In the genomic region with DNA sequence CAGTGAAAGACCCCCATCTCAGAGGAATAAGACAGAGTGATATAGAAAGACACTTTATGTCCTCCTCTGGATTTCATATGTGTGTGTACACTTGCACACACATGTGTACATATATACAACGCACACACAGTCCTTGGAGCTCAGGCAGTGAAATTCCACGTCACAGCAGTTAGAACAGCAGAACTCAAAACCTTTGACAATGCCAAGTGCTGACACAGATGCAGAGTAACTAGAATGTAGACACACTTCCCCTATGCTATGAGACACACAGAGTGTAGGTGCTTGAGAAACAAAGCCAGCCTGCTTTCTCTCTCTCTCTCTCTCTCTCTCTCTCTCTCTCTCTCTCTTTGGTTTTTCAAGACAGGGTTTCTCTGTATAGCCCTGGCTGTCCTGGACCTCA, we compare ENCODE assay signal across 20 mouse cellular contexts.
A peak's percentile ranks its signal among the peaks of the same experiment; 100 is the strongest.
DNase-seq lines count a peak whose midpoint lies in the region; ATAC-seq and TF ChIP-seq lines count a peak whose summit lies in the region.
"Had no signal": no experiment of that assay in that cellular context is flagged by ENCODE, and none has a peak within 500 bp of the region (broad histone marks: within the 10 kb centered on the region; RNA-seq: fewer than 3 reads in every experiment).

No protein-coding gene starts in this region.

- WGBS in forebrain, embryonic 10.5 days, result 89% methylated on average over 2 of the region's 2 CpGs
- 69% methylated on average over 2 of the region's 2 CpGs for WGBS in forebrain, postnatal 0 days
- WGBS in macrophage (ENCODE audit: missing documents), result 66% methylated on average over 2 of the region's 2 CpGs

- H3K27me3 ChIP-seq in forebrain, embryonic 10.5 days (ENCODE audit: poor library complexity, severe bottlenecking), result peaks cover 34% of the 10 kb centered on the region
- H3K27me3 ChIP-seq in forebrain, postnatal 0 days (ENCODE audit: insufficient read depth, low read length), result no peaks in the 10 kb centered on the region

- H3K9me3 ChIP-seq in forebrain, embryonic 10.5 days, result peaks cover 4% of the 10 kb centered on the region; the same call in 1 of the 2 replicates
- H3K9me3 ChIP-seq in forebrain, postnatal 0 days (ENCODE audit: low read length), result no peaks in the 10 kb centered on the region
- H3K9me3 ChIP-seq: embryonic facial prominence, embryonic 12.5 days; G1E; heart, embryonic 13.5 days; limb, embryonic 10.5 days had no signal

- ATAC-seq in forebrain, postnatal 0 days, result no peak
- ATAC-seq: CD4-positive, CD25-positive, alpha-beta regulatory T cell, adult 4 months had no signal

- H3K4me2 ChIP-seq in forebrain, postnatal 0 days (ENCODE audit: low read depth), result no peak overlapping the region
- H3K4me2 ChIP-seq: embryonic facial prominence, embryonic 12.5 days; heart, embryonic 13.5 days; liver, embryonic 11.5 days had no signal

- H3K9ac ChIP-seq in forebrain, postnatal 0 days, result no peak overlapping the region
- H3K9ac ChIP-seq: embryonic facial prominence, embryonic 12.5 days; heart, embryonic 13.5 days had no signal

- no peaks in the 10 kb centered on the region for H3K79me2 ChIP-seq in macrophage (ENCODE audit: inconsistent target)

- H3K27ac ChIP-seq in forebrain, embryonic 10.5 days, result peak overlapping the region; percentile 98
- no peak overlapping the region for H3K27ac ChIP-seq in forebrain, postnatal 0 days (ENCODE audit: low read depth, low read length)
- H3K27ac ChIP-seq in layer of hippocampus, adult 2 months, result peak overlapping the region; percentile 92
- H3K27ac ChIP-seq in macrophage, result peak overlapping the region; percentile 46
- H3K27ac ChIP-seq: heart, embryonic 13.5 days; kidney, postnatal 0 days; stomach, postnatal 0 days had no signal

- no peak for TF ChIP-seq POLR2A in brain, embryonic 14.5 days (IDR thresholded peaks at IDR 0.05; ENCODE audit: borderline replicate concordance, extremely low read depth, insufficient read depth, insufficient read length, poor library complexity, severe bottlenecking)

- TF ChIP-seq CTCF in forebrain, postnatal 0 days (IDR thresholded peaks at IDR 0.05; ENCODE audit: low read depth), result no peak
- no peak for TF ChIP-seq CTCF in layer of hippocampus, adult 2 months (conservative IDR thresholded peaks at IDR 0.05)
- TF ChIP-seq CTCF in brain, embryonic 14.5 days (IDR thresholded peaks at IDR 0.05; ENCODE audit: borderline replicate concordance, extremely low read depth, insufficient read depth, insufficient read length), result no peak

- H3K4me3 ChIP-seq in forebrain, embryonic 10.5 days, result no peak overlapping the region
- H3K4me3 ChIP-seq in forebrain, postnatal 0 days (ENCODE audit: low read depth, low read length), result no peak overlapping the region
- H3K4me3 ChIP-seq in layer of hippocampus, adult 2 months, result no peak overlapping the region
- no peak overlapping the region for H3K4me3 ChIP-seq in macrophage (ENCODE audit: inconsistent target)
- H3K4me3 ChIP-seq: embryonic facial prominence, embryonic 12.5 days; heart, embryonic 13.5 days; limb, embryonic 10.5 days had no signal

- peaks cover 49% of the 10 kb centered on the region for H3K4me1 ChIP-seq in forebrain, embryonic 10.5 days
- peaks cover 12% of the 10 kb centered on the region for H3K4me1 ChIP-seq in forebrain, postnatal 0 days (ENCODE audit: insufficient read depth)

- H3K36me3 ChIP-seq in forebrain, embryonic 10.5 days (replicated peaks), result no peaks in the 10 kb centered on the region
- no peaks in the 10 kb centered on the region for H3K36me3 ChIP-seq in forebrain, postnatal 0 days (ENCODE audit: insufficient read depth)
- no peaks in the 10 kb centered on the region for H3K36me3 ChIP-seq in macrophage (ENCODE audit: inconsistent target)
- H3K36me3 ChIP-seq: embryonic facial prominence, embryonic 12.5 days; G1E; heart, embryonic 13.5 days; limb, embryonic 10.5 days had no signal

- no peak for DNase-seq in forebrain, embryonic 10.5 days (ENCODE audit: extremely low spot score, low spot score)
- no peak for DNase-seq in forebrain, postnatal 0 days
- DNase-seq in layer of hippocampus, adult 2 months (ENCODE audit: low spot score in 2 of 2), result no peak
- DNase-seq in layer of hippocampus, adult 8-10 months (ENCODE audit: low spot score in 2 of 2), result no peak
- peak; percentile 24 for DNase-seq in brain, embryonic 14.5 days (ENCODE audit: low read depth)
- no peak for DNase-seq in embryo, embryonic 9.5 days (ENCODE audit: extremely low spot score)
- no peak for DNase-seq in right cerebral cortex, postnatal 4 days
- DNase-seq: cerebellum, adult 18-20 months; heart, postnatal 4 days; kidney, adult 11 months; right cerebral cortex, postnatal 14 days had no signal
